Mouse (Mus musculus) cerebellum, adult 2 months (tissue): ENCODE measurements around the gene Dync2li1. TPM values are rescaled to one million over a fixed set of nuclear protein-coding genes. Genes with fewer than 3 reads are reported as not detected.

Experiments used
- DNase-seq, 2 experiments: peaks; one replicate each; pipeline ENCODE4 v3.0.0; 2021
- H3K27ac ChIP-seq: fragments of 200-500 bp; 2 replicates; pipeline ENCODE4 v1.5.1; 2012; ENCODE audit warnings: low read length, control low read depth, inconsistent platforms; ENCODE audit not compliant: insufficient read depth
- H3K27me3 ChIP-seq: fragments of 200-500 bp; 2 replicates; pipeline ENCODE4 v1.6.1; 2012; ENCODE audit warnings: inconsistent platforms, mild to moderate bottlenecking, low read length, moderate library complexity; ENCODE audit not compliant: control insufficient read depth, insufficient read depth
- H3K4me1 ChIP-seq: fragments of 200-500 bp; 2 replicates; pipeline ENCODE4 v1.6.1; 2011; ENCODE audit warnings: low read length; ENCODE audit not compliant: control insufficient read depth, insufficient read depth
- H3K4me3 ChIP-seq: fragments of 200-500 bp; replicated peaks from 2 replicates; pipeline ENCODE3; 2011; ENCODE audit warnings: mild to moderate bottlenecking, low read depth, low read length, control low read depth; ENCODE audit not compliant: insufficient read depth
- CTCF ChIP-seq: fragments of 200-500 bp; IDR thresholded peaks from 2 replicates; pipeline ENCODE4 v1.5.1; 2011; ENCODE audit warnings: low read depth, mild to moderate bottlenecking, control low read depth, low read length, moderate library complexity, borderline replicate concordance; ENCODE audit not compliant: insufficient read depth
- POLR2A ChIP-seq: fragments of 200-500 bp; IDR thresholded peaks from 2 replicates; pipeline ENCODE4 v1.6.1; 2011; ENCODE audit warnings: low read length, control low read depth, borderline replicate concordance; ENCODE audit not compliant: insufficient read depth
- WGBS: fragments of 180-500 bp; shearing (Covaris S2); methylation state at CpG from one replicate; pipeline ENCODE4 v1.1.7; 2018; 5-methylcytosine and 5-hydroxymethylcytosine counted together
- polyA plus RNA-seq: library from polyadenylated mRNA; depleted of rRNA; stranded (reverse); fragments of >200 nt; gene quantifications from 2 replicates; pipeline ENCODE4 v1.2.3, GENCODE M21; 2012

Dync2li1 gene
- polyA plus RNA-seq, 1 experiment = 15.3 TPM

DNA sequence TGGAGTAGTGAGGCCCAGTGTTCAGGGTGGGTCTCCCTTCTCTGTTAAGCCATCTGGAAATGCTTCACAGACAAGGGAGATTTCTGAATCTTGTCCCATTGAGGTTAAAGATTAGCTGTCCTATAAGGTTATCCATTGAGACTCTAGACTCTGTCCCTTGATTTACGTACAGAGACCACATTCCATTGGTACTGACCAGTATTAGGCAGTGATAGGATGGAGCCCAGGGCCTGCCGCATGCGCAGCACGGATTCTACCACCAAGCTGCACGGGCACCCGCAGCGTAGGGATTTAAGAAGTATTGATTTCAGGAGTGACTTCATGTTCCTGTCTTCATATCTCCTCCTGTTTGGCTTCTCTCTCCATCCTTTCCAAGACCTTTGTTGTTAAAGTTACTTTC, 36.2 kb upstream of the Dync2li1 start:
- WGBS = 96% methylated on average over 7 of the region's 7 CpGs
- H3K4me1 ChIP-seq = 0 out of 2 replicates have a peak, but pooled peaks cover 2% of the 10 kb centered on the region
- H3K27ac ChIP-seq = no peak overlapping the region
- no peaks in the 10 kb centered on the region for H3K27me3 ChIP-seq
- DNase-seq = no peak
- TF ChIP-seq CTCF (no peak), POLR2A (no peak)
- no peak overlapping the region for H3K4me3 ChIP-seq

GRCm38 (mm10) chr17:84591431-84592150, 34.7 kb upstream of the Dync2li1 start:
- DNase-seq = no peak
- no peaks in the 10 kb centered on the region for H3K27me3 ChIP-seq
- WGBS = 62% methylated on average over 16 of the region's 16 CpGs
- TF ChIP-seq POLR2A (no peak), CTCF (no peak)
- no peak overlapping the region for H3K4me3 ChIP-seq
- no peak overlapping the region for H3K27ac ChIP-seq
- no peaks in the 10 kb centered on the region for H3K4me1 ChIP-seq

DNA sequence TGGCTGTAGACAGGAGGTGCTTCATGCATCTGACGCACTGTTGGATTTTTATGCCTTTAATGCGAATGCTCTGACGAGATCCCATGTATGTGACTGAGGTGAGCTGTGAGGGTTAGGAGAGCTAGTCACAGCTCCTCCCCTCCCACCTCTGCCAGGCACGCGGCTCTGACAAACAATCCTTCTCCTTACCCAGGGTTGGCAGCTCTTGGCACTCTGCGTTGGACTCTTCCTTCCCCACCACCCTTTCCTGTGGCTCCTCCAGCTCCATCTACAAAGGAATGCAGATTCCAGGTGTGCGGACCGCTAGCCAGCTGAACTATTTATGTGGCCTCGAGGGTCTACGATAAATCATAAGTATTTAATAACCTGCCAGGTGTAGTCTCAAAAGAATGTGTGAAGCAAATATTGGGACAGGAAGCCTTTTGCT, 30.3 kb upstream of the Dync2li1 start:
- H3K27ac ChIP-seq = no peak overlapping the region
- DNase-seq = no peak
- no peak for TF ChIP-seq CTCF
- H3K4me1 ChIP-seq = no peaks in the 10 kb centered on the region
- no peaks in the 10 kb centered on the region for H3K27me3 ChIP-seq
- WGBS = 57% methylated on average over 10 of the region's 10 CpGs
- H3K4me3 ChIP-seq = no peak overlapping the region

DNA sequence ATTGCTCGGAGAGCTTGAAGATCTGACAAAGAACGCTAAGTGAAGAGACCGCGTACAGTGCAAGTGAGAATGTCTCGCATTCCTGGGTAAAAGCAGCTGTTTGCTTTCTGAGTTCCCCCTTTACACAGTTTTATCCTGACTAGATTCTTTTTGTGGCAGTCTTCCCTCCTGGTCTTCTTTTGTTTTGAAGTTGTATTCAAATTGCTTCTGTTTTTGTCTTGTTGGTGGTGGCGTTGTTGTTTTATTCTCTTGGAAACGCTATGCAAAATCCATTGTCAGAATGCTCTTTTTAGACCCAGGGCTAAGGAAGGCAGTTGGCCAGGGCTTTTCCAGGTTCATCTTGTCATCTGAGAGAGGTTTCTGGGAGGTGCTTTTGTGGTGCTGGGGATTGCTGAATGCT, 29.8 kb upstream of the Dync2li1 start:
- Histone ChIP-seq H3K27me3 (no peaks in the 10 kb centered on the region), H3K4me1 (no peaks in the 10 kb centered on the region), H3K27ac (no peak overlapping the region), H3K4me3 (no peak overlapping the region)
- TF ChIP-seq POLR2A = no peak
- no peak for TF ChIP-seq CTCF
- WGBS = 59% methylated on average over 7 of the region's 7 CpGs
- no peak for DNase-seq

GRCm38 (mm10) chr17:84597859-84598258, 28.4 kb upstream of the Dync2li1 start:
- DNase-seq = no peak
- TF ChIP-seq CTCF (no peak), POLR2A (no peak)
- 94% methylated on average over 12 of the region's 12 CpGs for WGBS
- Histone ChIP-seq H3K27ac (no peak overlapping the region), H3K4me3 (no peak overlapping the region), H3K4me1 (peaks cover 3% of the 10 kb centered on the region; the same call in 1 of the 2 replicates), H3K27me3 (no peaks in the 10 kb centered on the region)

DNA sequence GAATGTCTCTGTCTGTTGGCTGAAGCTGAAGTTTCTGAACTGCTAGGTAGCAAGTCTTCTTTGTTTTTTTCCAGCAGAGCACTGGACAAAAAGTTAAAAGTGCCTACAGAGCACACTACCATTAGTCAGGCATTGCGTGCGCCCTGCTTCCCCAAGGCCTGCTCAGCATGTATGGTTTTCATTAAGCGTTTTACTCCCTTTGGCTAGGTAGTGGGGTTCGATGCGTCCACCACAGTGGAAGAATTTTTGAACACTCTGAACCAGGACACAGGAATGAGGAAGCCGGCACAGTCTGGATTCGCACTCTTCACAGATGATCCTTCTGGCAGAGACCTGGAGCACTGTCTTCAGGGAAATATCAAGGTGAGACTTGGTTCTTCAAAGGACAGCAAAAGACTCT, 27.4 kb upstream of the Dync2li1 start:
- TF ChIP-seq CTCF (no peak), POLR2A (no peak)
- Histone ChIP-seq H3K4me3 (no peak overlapping the region), H3K27me3 (no peaks in the 10 kb centered on the region)

DNA sequence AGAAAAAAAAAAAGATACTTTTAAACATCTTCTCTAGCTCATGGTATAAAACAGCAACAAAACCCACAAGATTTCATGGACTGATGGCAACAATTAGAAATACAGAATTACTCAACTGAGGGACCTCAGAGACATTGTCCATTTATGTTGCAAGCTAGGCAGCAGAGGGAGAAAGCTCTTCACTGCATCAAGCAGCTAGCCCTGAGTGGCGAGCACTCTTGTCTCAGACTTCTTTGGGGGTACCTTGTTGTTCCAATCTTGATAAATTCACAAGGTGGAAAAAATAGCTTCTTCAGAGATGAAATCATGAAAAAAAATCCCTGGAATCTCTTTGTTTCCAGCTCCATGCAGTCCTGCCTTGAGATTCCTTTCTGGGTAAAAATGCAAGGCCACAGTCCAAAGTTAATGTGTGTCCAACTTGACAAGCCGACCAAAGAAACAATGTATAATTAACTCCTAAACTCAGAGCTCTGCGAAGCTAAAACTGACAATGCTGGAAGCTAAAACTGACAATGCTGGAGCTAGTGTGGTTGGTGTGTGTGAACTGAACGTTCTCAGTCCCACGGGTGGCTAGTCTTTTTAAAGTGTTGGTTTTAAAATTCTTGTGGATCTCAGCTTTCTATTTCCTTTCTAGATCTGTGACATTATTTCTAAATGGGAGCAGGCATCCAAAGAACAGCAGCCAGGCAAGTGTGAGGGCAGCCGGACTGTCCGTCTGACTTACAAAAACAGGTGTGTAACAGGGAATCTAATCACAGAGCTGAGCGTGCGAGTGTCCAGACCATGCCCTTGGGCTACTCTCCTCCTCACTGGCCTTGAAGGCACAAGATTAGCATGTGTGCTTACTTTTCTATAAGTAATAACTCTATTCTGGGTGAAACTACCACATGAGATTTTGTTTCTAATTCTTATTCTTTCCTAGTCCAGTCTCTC, 26.0 kb upstream of the Dync2li1 start:
- WGBS = 89% methylated on average over 9 of the region's 9 CpGs
- Histone ChIP-seq H3K4me3 (no peak overlapping the region), H3K27me3 (no peaks in the 10 kb centered on the region), H3K27ac (no peak overlapping the region), H3K4me1 (peaks cover 6% of the 10 kb centered on the region; the same call in 1 of the 2 replicates)
- no peak for DNase-seq
- TF ChIP-seq CTCF = no peak
- no peak for TF ChIP-seq POLR2A

More for the DNA sequence above, 27.4 kb upstream of the Dync2li1 start:
- no peak for DNase-seq
- no peak overlapping the region for H3K27ac ChIP-seq
- H3K4me1 ChIP-seq = peaks cover 6% of the 10 kb centered on the region; the same call in 1 of the 2 replicates
- whole genome bisulfite sequencing = 93% methylated on average over 7 of the region's 7 CpGs
